Mouse (Mus musculus): ENCODE results near the gene Calhm3.

The Calhm3 gene

DNA sequence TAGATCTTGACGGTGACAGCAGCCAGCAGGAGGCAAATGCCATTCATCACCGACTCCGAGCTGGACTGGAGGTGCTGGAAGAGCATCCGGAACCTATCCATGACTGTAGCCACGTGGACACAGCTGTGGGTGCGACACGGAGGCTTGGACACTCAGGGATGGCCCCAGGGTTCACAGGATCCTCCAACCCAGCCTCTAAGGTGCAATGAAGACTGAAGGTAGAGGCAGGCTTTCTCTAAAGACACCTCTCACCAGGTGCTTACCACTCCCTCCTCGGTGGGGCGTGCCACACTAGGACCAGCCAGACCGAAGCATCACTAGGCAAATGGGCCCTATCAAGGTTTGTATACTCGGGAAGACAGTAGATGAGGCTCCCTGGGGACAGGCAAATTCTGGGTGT, at the start of gene Calhm3:
Calhm3 (minus strand) TSS at position 101 of the 400 bp plus-strand sequence.
- DNase-seq (ENCODE audit: extremely low spot score, low spot score), result no peak

DNA sequence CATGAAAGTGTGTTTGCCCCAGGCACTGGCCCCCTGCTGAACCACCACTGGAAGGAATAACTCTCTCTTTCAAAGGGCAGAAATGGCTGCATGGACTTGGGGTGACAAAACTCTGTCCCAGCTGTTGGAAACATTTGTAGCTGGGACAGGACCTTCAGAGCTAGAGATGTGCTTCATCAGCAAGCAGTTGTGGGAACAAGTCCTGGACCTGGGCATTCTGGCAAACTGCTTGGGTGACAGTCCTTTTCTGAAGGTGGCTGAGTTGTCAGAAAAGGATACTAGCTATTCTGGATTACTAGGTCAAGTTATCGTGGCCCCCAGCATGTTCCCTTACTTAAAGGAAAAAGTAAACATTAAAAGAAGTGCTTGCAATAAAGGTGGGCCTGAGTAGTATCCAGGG, 48.6 kb upstream of the Calhm3 start:
- no peak for DNase-seq (ENCODE audit: extremely low spot score, low spot score)

GRCm38 (mm10) chr19:47204653-47205052, 47.1 kb upstream of the Calhm3 start:
- DNase-seq (ENCODE audit: extremely low spot score, low spot score), result no peak

GRCm38 (mm10) chr19:47203042-47203441, 45.5 kb upstream of the Calhm3 start:
- DNase-seq (ENCODE audit: extremely low spot score, low spot score), result no peak

DNA sequence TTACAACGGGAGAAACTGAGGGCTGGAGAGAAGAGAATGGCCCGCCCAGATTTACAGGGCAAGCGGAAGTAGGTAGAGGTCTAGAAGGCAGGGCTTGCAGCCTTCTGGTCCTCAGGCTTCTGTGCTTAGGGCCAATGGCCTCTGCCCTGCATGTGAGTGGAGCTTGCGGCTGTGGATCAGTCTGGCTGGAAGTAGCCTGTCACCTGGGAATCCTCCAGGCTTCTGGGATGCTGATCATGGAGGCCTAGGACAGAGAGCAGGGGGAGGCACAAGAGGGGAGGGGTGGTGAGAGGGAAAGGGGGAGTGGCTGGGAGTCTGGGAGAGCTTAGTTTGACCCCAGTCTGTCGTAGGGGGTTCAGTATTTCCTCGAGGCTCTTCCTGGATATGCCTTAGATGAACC, 44.9 kb upstream of the Calhm3 start:
- no peak for DNase-seq (ENCODE audit: extremely low spot score, low spot score)

DNA sequence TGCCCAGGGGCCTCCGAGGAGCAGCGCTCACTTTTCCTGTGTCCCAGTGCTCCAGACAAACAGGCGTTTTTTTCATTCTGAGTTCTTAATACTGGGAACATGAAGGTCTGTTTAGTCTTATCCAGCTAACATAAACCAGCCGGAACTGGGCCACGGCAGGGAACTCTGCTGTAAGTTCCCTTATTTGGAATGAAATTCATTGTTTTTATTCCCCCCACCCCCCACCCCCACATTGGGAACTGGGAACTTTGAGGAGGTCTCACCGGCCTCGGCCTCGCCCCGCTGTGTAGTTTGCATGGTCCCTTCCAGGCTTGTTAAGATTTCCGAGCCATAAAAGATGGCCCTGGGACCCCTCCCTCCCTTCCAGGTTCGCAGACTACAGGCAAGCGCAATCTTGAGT, 44.4 kb upstream of the Calhm3 start:
- no peak for DNase-seq (ENCODE audit: extremely low spot score, low spot score)

GRCm38 (mm10) chr19:47198671-47199350, 41.2 kb upstream of the Calhm3 start:
- no peak for DNase-seq (ENCODE audit: extremely low spot score, low spot score)

DNA sequence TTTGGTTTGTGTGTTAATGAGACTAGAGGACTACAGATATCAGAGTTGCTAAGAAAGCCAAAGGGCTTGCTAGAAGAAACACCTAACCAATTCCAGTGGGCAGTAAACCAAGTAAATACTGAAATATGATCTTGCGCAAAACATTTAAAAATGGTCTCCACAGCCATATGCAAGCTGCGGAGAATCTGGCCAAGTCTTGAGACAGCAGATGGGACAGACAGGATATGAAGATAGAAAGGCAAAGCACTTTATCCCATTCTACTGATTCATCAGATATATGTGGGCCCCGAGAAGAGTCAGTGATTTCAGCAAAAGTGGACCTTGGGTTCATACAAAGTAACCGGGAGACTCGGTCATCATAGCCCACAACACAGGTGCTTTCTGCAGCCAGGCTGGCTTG, 34.6 kb upstream of the Calhm3 start:
- no peak for DNase-seq (ENCODE audit: extremely low spot score, low spot score)

GRCm38 (mm10) chr19:47188515-47189128, 31.1 kb upstream of the Calhm3 start:
- DNase-seq (ENCODE audit: extremely low spot score, low spot score), result no peak

DNA sequence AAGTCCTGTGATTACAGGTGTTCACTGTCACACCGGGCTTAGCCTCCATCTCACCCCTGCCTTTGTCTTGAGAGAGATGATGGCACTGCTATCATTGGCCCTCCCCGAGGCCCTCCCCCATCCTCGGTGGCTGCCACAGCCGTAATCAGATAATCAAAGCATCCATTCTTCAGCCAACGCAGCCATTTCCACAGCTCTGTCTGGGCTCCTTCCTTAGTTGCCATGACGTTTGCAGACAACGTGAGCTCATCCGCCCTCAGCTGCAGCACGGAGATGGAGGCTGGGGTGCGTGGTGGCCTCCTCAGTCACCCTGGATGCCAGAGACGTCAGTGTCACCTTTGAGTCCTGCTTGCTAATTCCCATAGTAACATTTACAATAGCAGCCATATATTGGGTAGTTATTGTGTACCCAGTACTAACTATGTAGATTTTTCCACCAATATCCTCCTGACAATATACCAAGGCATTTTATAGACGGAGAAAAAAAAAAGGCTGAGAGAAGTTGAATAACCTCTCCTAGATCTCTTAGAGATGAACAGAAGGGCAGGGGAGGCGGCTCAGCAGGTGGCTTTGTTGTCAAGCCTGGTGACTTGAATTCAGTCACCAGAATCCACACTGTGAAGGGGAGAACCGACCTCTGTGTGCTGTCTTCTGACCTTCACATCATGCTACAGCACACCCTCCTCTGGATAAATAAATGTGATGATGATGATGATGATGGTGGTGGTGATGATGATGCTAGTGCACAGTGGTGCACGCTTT, 29.1 kb upstream of the Calhm3 start:
- DNase-seq (ENCODE audit: extremely low spot score, low spot score), result no peak

DNA sequence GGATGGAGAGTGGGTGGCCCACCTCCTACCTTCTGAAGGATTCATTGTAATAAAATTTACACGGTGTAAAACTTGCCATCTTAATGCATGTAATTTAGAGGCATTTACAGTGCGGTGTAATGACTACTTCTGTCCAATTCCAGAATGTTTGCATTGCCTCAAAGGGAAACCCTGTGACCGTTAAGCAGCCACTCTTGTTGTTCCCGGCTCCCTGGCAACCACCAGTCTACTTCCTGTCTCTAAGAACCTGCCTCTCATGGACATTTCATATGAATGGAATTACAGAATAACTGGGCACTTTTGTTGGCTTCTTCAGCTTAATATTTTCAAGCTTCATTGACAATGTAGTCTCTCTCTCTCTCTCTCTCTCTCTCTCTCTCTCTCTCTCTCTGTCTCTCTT, 27.2 kb upstream of the Calhm3 start:
- no peak for DNase-seq (ENCODE audit: extremely low spot score, low spot score)

- DNase-seq (ENCODE audit: extremely low spot score, low spot score), result no peak
Observed at GRCm38 (mm10) chr19:47184221-47184620, 26.7 kb upstream of the Calhm3 start.

GRCm38 (mm10) chr19:47180011-47180410, 22.4 kb upstream of the Calhm3 start:
- no peak for DNase-seq (ENCODE audit: extremely low spot score, low spot score)

- peak; percentile 54 for DNase-seq (ENCODE audit: extremely low spot score, low spot score)
Observed at GRCm38 (mm10) chr19:47179272-47179809, 21.8 kb upstream of the Calhm3 start.

GRCm38 (mm10) chr19:47178431-47179271, 21.1 kb upstream of the Calhm3 start, which contains the start of gene Neurl1a:
Gene Neurl1a, plus strand, starts transcription at chr19:47178820.
- DNase-seq (ENCODE audit: extremely low spot score, low spot score), result peak; percentile 69

DNA sequence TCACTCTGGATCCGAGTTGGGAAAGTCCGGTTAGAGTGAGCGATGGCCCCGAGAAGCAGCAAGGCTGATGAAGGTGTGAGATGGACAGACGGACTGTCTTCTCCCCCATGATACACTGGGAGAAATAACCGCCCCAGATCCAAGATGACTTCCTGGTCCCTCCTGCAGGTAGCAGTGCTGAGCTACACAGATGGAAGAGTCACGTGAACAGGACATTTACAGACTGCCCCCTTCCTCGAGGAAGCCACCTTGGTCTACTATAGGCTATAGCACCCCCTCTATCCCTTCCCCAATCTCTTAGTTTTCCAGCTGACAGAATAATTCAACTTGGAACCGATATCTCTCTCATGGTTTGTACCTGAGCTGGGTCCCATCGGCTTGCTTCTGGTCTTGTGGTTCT, 20.4 kb upstream of the Calhm3 start:
- peak; percentile 37 for DNase-seq (ENCODE audit: extremely low spot score, low spot score)

- DNase-seq (ENCODE audit: extremely low spot score, low spot score), result no peak
Observed at GRCm38 (mm10) chr19:47176916-47177505, 19.4 kb upstream of the Calhm3 start.

DNA sequence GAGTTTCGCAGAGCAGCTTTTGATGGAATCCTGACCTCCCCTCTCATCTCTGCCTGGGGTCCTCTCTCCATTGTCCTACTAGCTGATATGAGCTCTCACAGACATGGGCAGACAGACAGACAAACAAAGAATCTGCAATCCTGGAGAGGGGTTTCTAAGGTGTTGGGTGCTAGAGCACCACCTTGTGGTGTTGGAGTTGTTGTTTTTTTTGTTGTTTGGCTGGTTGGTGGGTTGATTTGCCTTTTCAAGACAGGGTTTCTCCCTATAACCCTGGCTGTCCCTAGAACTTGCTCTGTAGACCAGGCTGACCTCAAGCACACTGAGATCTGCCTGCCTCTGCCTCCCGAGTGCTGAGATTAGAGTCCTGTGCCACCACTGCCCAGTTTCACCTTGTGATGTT, 17.9 kb upstream of the Calhm3 start:
- DNase-seq (ENCODE audit: extremely low spot score, low spot score), result no peak

GRCm38 (mm10) chr19:47174515-47174914, 17.0 kb upstream of the Calhm3 start:
- DNase-seq (ENCODE audit: extremely low spot score, low spot score), result no peak

- DNase-seq (ENCODE audit: extremely low spot score, low spot score), result peak; percentile 83
Observed at GRCm38 (mm10) chr19:47168793-47169412, 11.3 kb upstream of the Calhm3 start.
